Mouse (Mus musculus) megakaryocyte progenitor cell, adult 5-6 weeks (primary cell): ENCODE measurements around the gene Fgfrl1. TPM values are rescaled to one million over a fixed set of nuclear protein-coding genes. Genes with fewer than 3 reads are reported as not detected.
"Not testable (repeated sequence)": the region's sequence is repeated elsewhere in the genome, so short reads cannot be mapped to it uniquely, and the experiment has no call there.

Experiments used
- ATAC-seq: replicated peaks from 2 replicates; pipeline ENCODE4 v1.8.0; 2016; ENCODE audit warnings: mild to moderate bottlenecking, moderate TSS enrichment, inconsistent platforms; ENCODE audit not compliant: poor library complexity
- total RNA-seq, 2 experiments: library from RNA; stranded (forward) in 1 of 2; stranded (reverse) in 1 of 2; fragments of 157-497, 149-512 nt in 1 of 2; fragments of 200-1000 nt in 1 of 2; gene quantifications; 2 replicates each; pipeline versions ENCODE4 v1.2.3 to v1.2.4; 2015 to 2017

Gene Fgfrl1
- total RNA-seq, 2 experiments from 2014 or later = 1.7 to 2.3 TPM

GRCm38 (mm10) chr5:108744629-108745028 is 52.4 kb downstream of the Fgfrl1 start:
- no peak for ATAC-seq

GRCm38 (mm10) chr5:108750328-108751210 is 58.4 kb downstream of the Fgfrl1 start:
- peak; percentile 60; the same call in 1 of the 2 replicates for ATAC-seq

DNA sequence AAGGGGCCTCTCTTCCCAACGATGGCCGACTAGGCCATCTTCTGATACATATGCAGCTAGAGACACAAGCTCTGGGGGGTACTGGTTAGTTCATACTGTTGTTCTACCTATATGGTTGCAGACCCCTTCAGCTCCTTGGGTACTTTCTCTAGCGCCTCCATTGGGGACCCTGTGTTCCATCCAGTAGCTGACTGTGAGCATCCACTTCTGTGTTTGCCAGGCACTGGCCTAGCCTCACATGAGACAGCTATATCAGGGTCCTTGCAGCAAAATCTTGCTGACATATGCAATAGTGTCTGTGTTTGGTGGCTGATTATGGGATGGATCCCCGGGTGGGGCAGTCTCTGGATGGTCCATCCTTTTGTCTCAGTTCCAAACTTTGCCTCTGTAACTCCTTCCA is 59.1 kb downstream of the Fgfrl1 start:
- not testable (repeated sequence) for ATAC-seq

Other genes with a start within 250 kb of the Fgfrl1 start
- gene Mfsd7a, start 243.5 kb upstream of the Fgfrl1 start, total RNA-seq (2015) = 0.59 and 1.6 TPM in 2 replicates
- 1.1 and 1.2 TPM in 2 replicates for gene Mfsd7a, start 243.5 kb upstream of the Fgfrl1 start, total RNA-seq (2017)
- 15.8 and 21.1 TPM in 2 replicates for gene Pcgf3, start 231.2 kb upstream of the Fgfrl1 start, total RNA-seq (2015)
- 7.6 and 10.6 TPM in 2 replicates for gene Pcgf3, start 231.2 kb upstream of the Fgfrl1 start, total RNA-seq (2017)
- 0.07 TPM in 1 of 2 replicates, not detected in the other for gene Cplx1, start 142.4 kb upstream of the Fgfrl1 start, total RNA-seq (2015)
- not detected in 2 replicates for gene Cplx1, start 142.4 kb upstream of the Fgfrl1 start, total RNA-seq (2017)
- 69.6 and 74.6 TPM in 2 replicates for gene Gak, start 62.6 kb upstream of the Fgfrl1 start, total RNA-seq (2015)
- gene Gak, start 62.6 kb upstream of the Fgfrl1 start, total RNA-seq (2017) = 89.9 and 120 TPM in 2 replicates
- gene Tmem175, start 62.6 kb upstream of the Fgfrl1 start, total RNA-seq (2015) = 22.9 and 28.7 TPM in 2 replicates
- gene Tmem175, start 62.6 kb upstream of the Fgfrl1 start, total RNA-seq (2017) = 13.4 and 13.8 TPM in 2 replicates
- gene Idua, start 32.1 kb upstream of the Fgfrl1 start, total RNA-seq (2015) = 15.6 and 18.5 TPM in 2 replicates
- 3.1 and 7.3 TPM in 2 replicates for gene Idua, start 32.1 kb upstream of the Fgfrl1 start, total RNA-seq (2017)
- gene Dgkq, start 22.7 kb upstream of the Fgfrl1 start, total RNA-seq (2015) = 4.2 and 4.8 TPM in 2 replicates
- 4.2 and 8.2 TPM in 2 replicates for gene Dgkq, start 22.7 kb upstream of the Fgfrl1 start, total RNA-seq (2017)
- gene Slc26a1, start 16.8 kb upstream of the Fgfrl1 start, total RNA-seq (2015) = 2.0 and 2.1 TPM in 2 replicates
- gene Slc26a1, start 16.8 kb upstream of the Fgfrl1 start, total RNA-seq (2017) = 0.75 and 1.5 TPM in 2 replicates
- not detected in 2 replicates for gene Rnf212, start 82.6 kb downstream of the Fgfrl1 start, total RNA-seq (2015)
- gene Rnf212, start 82.6 kb downstream of the Fgfrl1 start, total RNA-seq (2017) = 0.79 TPM in 1 of 2 replicates, not detected in the other
- not detected in 2 replicates for gene Tmed11, start 103.0 kb downstream of the Fgfrl1 start, total RNA-seq (2015)
- gene Tmed11, start 103.0 kb downstream of the Fgfrl1 start, total RNA-seq (2017) = not detected in 2 replicates
- not detected in 2 replicates for gene Vmn2r8, start 116.5 kb downstream of the Fgfrl1 start, total RNA-seq (2015)
- not detected in 2 replicates for gene Vmn2r8, start 116.5 kb downstream of the Fgfrl1 start, total RNA-seq (2017)
- gene Vmn2r9, start 160.2 kb downstream of the Fgfrl1 start, total RNA-seq (2015) = not detected in 2 replicates
- gene Vmn2r9, start 160.2 kb downstream of the Fgfrl1 start, total RNA-seq (2017) = not detected in 2 replicates